8 mouse cellular contexts compared by ENCODE assay signal in the genomic region with DNA sequence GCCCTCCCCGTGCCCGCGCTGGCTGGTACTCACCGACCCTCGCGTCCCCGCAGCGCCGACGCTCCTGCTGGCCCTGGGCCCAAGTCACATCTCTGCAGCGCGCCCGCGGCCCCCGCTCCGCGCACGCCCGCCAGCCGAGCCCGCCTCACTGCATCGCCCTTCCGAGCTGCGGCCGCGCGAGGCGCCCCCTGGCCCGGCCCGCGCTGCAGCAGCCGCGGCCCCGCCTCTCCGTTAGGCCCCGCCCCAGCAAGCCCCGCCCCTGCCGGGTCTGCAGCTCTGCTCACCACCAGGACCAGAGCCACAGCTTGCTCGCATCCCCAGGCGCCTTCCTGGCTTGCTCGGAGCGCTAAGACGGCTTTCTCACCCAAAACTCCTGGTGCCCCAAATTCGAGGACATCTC. TPM values are rescaled to one million over a fixed set of nuclear protein-coding genes. Genes with fewer than 3 reads are reported as not detected.
DNase-seq lines count a peak whose midpoint lies in the region; ATAC-seq and TF ChIP-seq lines count a peak whose summit lies in the region.

A gene (minus strand): TSS at position 205 of the 400 bp plus-strand sequence.

- H3K4me1 ChIP-seq in hindbrain, postnatal 0 days (ENCODE audit: insufficient read depth, low read length): peaks cover 34% of the 10 kb centered on the region

- H3K4me2 ChIP-seq in hindbrain, postnatal 0 days (ENCODE audit: low read depth, low read length): peak within 1 kb of the TSS; percentile 89

- H3K4me3 ChIP-seq in hindbrain, postnatal 0 days (ENCODE audit: low read length): peak within 1 kb of the TSS; percentile 62

- peak within 1 kb of the TSS; percentile 61 for H3K9ac ChIP-seq in hindbrain, postnatal 0 days (replicated peaks; ENCODE audit: low read length)

- ATAC-seq in hindbrain, postnatal 0 days: peak; percentile 85
- peak; percentile 77 for ATAC-seq in megakaryocyte-erythroid progenitor cell, adult 5-6 weeks (replicated peaks; ENCODE audit: low FRiP score, low TSS enrichment, poor library complexity, severe bottlenecking)

- peak within 1 kb of the TSS; percentile 69 for H3K27ac ChIP-seq in hindbrain, postnatal 0 days

- peak; percentile 52 for DNase-seq in WW6 (ENCODE audit: low read depth, low spot score)
- peak; percentile 83 to 91 for DNase-seq in cerebellum, postnatal 36 days
- peak; percentile 94 for DNase-seq in gastrocnemius, postnatal 10 days
- peak; percentile 90 for DNase-seq in hindbrain, postnatal 0 days (ENCODE audit: low spot score)
- DNase-seq in left cerebral cortex, postnatal 25 days (ENCODE audit: low spot score in 2 of 2): peak; percentile 65 to 66
- DNase-seq in right cerebral cortex, postnatal 36 days (ENCODE audit: low spot score in 2 of 2): peak; percentile 60 to 61
- DNase-seq in urinary bladder, postnatal 4 days (ENCODE audit: low spot score in 2 of 2): peak; percentile 87 to 93

- no peaks in the 10 kb centered on the region for H3K9me3 ChIP-seq in hindbrain, postnatal 0 days (ENCODE audit: low read length)

- no peak for TF ChIP-seq CTCF in hindbrain, postnatal 0 days (IDR thresholded peaks at IDR 0.05; ENCODE audit: low read depth)

- intact Hi-C loops in left cerebral cortex, postnatal 25 days (cut with DNase I): loop anchor here (5.0 kb wide), 1 partner anchor 118 kb away; no protein-coding TSS in a partner anchor

- no peaks in the 10 kb centered on the region for H3K36me3 ChIP-seq in hindbrain, postnatal 0 days (ENCODE audit: insufficient read depth, low read length)

- H3K27me3 ChIP-seq in hindbrain, postnatal 0 days (ENCODE audit: insufficient read depth, low read length): no peaks in the 10 kb centered on the region

- WGBS in hindbrain, postnatal 0 days: under 1% methylated on average over 43 of the region's 44 CpGs

RNA-seq across cellular contexts. Expression of the gene that starts here (rescaled TPM):
- 10 to 100 TPM; 34.9 to 36.6 TPM for total RNA-seq in gastrocnemius, postnatal 10 days (2021)
- total RNA-seq in hindbrain, postnatal 0 days (2014; rRNA removed): 42.8 and 56.9 TPM in 2 replicates
- 9.5 and 10.6 TPM in 2 replicates for polyA plus RNA-seq in hindbrain, postnatal 0 days (2015; fragmentation: Nextera tagmentation; extraction: Ambion mirVana)
- total RNA-seq in left cerebral cortex, postnatal 25 days (2021): 10 to 100 TPM; 98.0 to 99.8 TPM
- 0.99 and 1.2 TPM in 2 replicates for total RNA-seq in megakaryocyte-erythroid progenitor cell, adult 5-6 weeks (2014; fragmentation: Nextera tagmentation)
- 0.23 and 4.2 TPM in 2 replicates for total RNA-seq in megakaryocyte-erythroid progenitor cell, adult 5-6 weeks (2017)

Comparison
In these comparisons a context has a peak if more than half of its experiments do, and no peak if none do; other contexts are left out.
1. Peak in every context shown above with its lines: DNase-seq, ATAC-seq, H3K4me3 ChIP-seq and H3K27ac ChIP-seq.